Mouse (Mus musculus) thymus, adult 2 months (tissue): Measurements from ENCODE around the gene Cox7b.

ENCODE experiments used
- CTCF ChIP-seq: fragments of 200-500 bp; IDR thresholded peaks from 2 replicates; pipeline ENCODE4 v1.5.1; 2012; ENCODE audit warnings: mild to moderate bottlenecking, control low read depth, low read length, moderate library complexity, borderline replicate concordance; ENCODE audit not compliant: control insufficient read depth, poor library complexity, insufficient read depth; ENCODE audit errors: extremely low read depth
- POLR2A ChIP-seq: fragments of 200-500 bp; IDR thresholded peaks from 2 replicates; pipeline ENCODE4 v1.6.1; 2012; ENCODE audit warnings: mild to moderate bottlenecking, low read length, control low read depth, moderate library complexity; ENCODE audit not compliant: control insufficient read depth, poor library complexity, insufficient read depth; ENCODE audit errors: extremely low read depth

GRCm38 (mm10) chrX:106017102-106017501, 1.6 kb downstream of the Cox7b start:
- no peak for TF ChIP-seq CTCF
- TF ChIP-seq POLR2A: no peak
